Mouse (Mus musculus) liver, postnatal 0 days (tissue): Measurements from ENCODE around the gene Repin1.

Experiments used
- CTCF ChIP-seq: sonication (generic); IDR thresholded peaks from 2 replicates; pipeline ENCODE4 v1.5.1; 2016; ENCODE audit warnings: antibody characterized with exemption, low read depth
- EP300 ChIP-seq: IDR thresholded peaks from 2 replicates; pipeline ENCODE4 v1.6.1; 2016; ENCODE audit warnings: antibody characterized with exemption, low read depth, mild to moderate bottlenecking

- no peak for TF ChIP-seq CTCF
- no peak for TF ChIP-seq EP300
Measured at GRCm38 (mm10) chr6:48596545-48597232, 3.0 kb downstream of the Repin1 start.
